21 mouse cellular contexts compared by ENCODE assay signal in the genomic region with DNA sequence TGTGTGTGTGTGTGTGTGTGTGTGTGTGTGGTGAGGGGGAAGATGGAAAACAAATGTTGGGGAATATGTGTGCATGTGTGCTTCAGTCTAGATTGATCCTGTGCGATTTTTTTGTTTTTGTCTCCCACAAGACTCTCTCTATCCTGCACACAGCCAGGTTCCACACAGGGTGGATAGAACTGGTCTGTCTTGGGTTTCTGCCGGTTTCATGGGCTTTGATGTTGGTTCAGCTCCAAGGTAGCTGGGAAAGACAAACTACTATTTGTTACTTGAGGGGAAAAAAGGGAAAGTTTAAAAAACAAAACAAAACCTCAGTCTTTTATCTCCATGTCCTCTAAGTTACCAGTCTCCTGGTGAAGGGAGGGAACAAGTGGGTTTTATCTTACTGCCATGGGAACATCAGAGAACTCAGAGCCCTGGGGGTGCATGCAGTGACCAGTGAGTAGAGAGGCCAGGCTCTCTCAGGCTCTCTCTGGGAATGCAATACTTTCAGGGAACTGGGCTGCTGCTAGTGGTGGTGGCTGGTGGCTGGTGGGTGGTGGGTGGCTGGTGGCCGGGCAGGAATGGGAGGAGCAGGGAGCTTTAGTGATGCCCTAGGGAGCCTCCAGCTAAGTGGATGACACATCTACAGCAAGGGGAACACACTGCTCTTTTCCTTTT. TPM values are rescaled to one million over a fixed set of nuclear protein-coding genes. Genes with fewer than 3 reads are reported as not detected.
"Had no signal": no experiment of that assay in that cellular context is flagged by ENCODE, and none has a peak within 500 bp of the region (broad histone marks: within the 10 kb centered on the region; RNA-seq: fewer than 3 reads in every experiment).

No protein-coding gene starts in this region.

- H3K9me3 ChIP-seq: intestine, embryonic 15.5 days; limb, embryonic 12.5 days; midbrain, embryonic 12.5 days; stomach, embryonic 15.5 days had no signal

- H3K36me3 ChIP-seq: intestine, embryonic 15.5 days; limb, embryonic 12.5 days; midbrain, embryonic 12.5 days; stomach, embryonic 15.5 days had no signal

- H3K4me2 ChIP-seq: intestine, embryonic 15.5 days; limb, embryonic 12.5 days; lung, embryonic 14.5 days; midbrain, embryonic 12.5 days; stomach, embryonic 15.5 days had no signal

- ATAC-seq: intestine, embryonic 15.5 days had no signal

- DNase-seq: kidney, postnatal 36 days; liver; lung, embryonic 14.5 days; lung, postnatal 14 days; right cerebral cortex, postnatal 14 days; thymus, postnatal 36 days had no signal

- H3K4me3 ChIP-seq: intestine, embryonic 15.5 days; layer of hippocampus, adult 2 months; limb, embryonic 12.5 days; megakaryocyte, embryonic 14.5 days; midbrain, embryonic 12.5 days; stomach, embryonic 15.5 days had no signal

- H3K27ac ChIP-seq: intestine, embryonic 15.5 days; layer of hippocampus, adult 2 months; limb, embryonic 12.5 days; liver, embryonic 14.5 days; macrophage; midbrain, embryonic 12.5 days; stomach, embryonic 15.5 days had no signal

- H3K27me3 ChIP-seq: intestine, embryonic 15.5 days; limb, embryonic 12.5 days; midbrain, embryonic 12.5 days; stomach, embryonic 15.5 days had no signal

- H3K9ac ChIP-seq: intestine, embryonic 15.5 days; limb, embryonic 12.5 days; liver, embryonic 14.5 days; lung, embryonic 14.5 days; midbrain, embryonic 12.5 days; stomach, embryonic 15.5 days had no signal

- H3K4me1 ChIP-seq: intestine, embryonic 15.5 days; limb, embryonic 12.5 days; midbrain, embryonic 12.5 days; stomach, embryonic 15.5 days had no signal

RNA-seq across cellular contexts. Expression of gene Anapc15-ps, which starts 5.8 kb away (rescaled TPM):
- total RNA-seq: layer of hippocampus, adult 2 months; layer of hippocampus, postnatal 10 days; left cerebral cortex, postnatal 36 days; midbrain, postnatal 0 days had no signal
- polyA plus RNA-seq: intestine, embryonic 15.5 days; kidney, embryonic 14.5 days; limb, embryonic 12.5 days; liver, embryonic 14.5 days; lung, embryonic 14.5 days; midbrain, embryonic 12.5 days; midbrain, postnatal 0 days; neural tube, embryonic 14.5 days; spleen, adult 2 months; thymus, postnatal 0 days had no signal
